Mouse (Mus musculus) spleen, adult 18-20 months (tissue): ENCODE measurements at regions not wholly inside any gene's neighbourhood (a gene's known extent, or its start where the extent isn't known, plus 50 kb on each side); places are given as distances from the start of the nearest gene placed in this dataset.

Experiments used
- DNase-seq, 2 experiments: peaks; one replicate each; pipeline ENCODE4 v3.0.0; 2022; ENCODE audit warnings: mixed read lengths in 2 of 2

DNA sequence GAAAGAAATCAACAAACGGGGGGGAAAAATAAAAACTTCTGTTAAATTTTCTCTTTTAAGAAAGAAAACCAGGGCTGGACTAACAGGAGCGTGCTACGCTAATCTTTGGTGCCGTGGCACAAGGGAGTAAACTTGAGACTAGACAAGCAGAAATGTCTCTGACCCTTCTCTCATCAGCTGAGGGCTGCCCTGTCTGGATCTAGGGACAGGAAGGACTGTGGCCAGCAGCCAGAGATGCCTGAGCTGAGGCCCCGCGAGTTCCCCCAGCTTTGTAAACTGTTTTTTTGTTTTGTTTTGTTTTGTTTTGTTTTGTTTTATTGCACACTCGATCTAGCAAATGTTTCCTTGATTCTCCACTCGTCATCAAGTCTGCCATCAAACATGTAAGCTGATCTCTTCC, 239.4 kb upstream of the Lrig3 start:
- DNase-seq: no peak

DNA sequence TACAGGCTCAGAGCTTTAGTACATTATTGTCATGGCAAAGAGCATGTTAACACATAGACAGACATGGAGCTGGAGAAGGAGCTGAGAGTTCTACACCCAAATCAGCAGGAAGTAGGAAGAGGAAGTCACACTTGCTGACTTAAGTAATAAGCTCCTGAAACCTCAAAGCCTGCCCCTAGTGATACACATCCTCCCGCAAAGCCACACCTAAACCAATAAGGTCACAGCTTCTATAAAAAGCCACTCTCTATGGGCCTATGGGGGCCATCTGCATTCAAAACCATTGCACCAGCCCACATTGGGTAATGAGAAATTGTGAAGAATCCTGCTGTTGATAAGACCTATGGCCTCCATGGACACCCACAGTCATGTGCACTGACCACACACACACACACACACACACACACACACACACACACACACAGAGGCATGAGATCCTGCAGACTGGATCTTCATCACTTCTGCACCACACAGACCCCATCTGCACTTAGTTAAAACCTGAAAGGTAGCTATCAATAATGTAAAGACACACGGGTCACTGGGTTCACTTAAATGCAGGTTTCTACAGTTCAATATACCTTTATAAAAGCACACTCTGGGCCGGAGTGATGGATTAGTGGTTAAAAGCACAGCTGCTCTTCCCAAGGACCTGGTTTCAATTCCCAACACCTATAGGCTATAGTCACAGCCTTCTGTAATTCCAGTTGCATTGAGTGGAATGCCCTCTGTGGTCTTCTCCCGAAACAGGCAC, 230.0 kb upstream of the Lrig3 start:
- DNase-seq: no peak

DNA sequence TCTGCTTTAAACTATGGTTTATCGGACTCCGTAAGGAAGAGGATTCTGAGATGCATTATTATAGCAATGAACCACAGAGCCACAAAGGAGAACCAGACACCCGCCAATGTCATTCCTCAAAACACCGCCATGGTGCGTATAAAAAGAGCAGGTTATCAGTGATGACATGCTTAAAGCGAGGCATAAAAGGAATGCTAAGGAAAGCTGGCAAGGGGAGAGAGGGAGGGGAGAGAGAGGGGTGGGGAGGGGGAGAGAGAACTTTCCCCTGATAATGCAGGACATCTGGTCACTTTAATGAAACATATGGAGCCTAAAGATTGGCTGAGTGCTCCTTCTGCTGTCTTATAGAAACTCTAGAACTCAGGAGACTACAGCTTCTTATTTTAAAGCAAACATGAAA, 222.8 kb upstream of the Lrig3 start:
- no peak for DNase-seq

DNA sequence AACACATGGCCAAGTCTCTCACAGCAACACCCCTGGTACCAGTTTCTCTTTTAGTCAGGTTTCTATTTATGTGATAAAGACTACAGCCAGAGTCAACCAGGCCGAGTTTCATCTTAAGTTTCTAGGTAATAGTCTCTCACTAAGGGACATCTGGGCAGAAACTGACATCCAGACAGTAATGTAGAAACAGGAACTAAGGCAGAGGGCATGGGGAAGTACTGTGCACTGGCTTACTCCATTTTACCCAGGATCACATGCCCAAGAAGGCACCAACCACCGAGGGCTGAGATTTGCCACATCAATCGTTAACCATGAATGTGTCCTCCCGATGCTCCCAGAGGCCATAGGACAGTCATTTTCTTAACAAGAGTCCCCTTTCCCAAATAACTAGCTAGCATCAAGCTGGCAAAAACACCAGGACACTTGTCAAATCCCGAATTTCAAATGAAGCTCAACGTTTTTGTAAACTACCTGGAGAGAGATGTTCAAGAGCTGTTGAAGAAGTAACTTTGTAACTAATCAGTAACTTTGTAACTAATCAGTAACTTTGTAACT, 216.9 kb upstream of the Lrig3 start:
- no peak for DNase-seq

DNA sequence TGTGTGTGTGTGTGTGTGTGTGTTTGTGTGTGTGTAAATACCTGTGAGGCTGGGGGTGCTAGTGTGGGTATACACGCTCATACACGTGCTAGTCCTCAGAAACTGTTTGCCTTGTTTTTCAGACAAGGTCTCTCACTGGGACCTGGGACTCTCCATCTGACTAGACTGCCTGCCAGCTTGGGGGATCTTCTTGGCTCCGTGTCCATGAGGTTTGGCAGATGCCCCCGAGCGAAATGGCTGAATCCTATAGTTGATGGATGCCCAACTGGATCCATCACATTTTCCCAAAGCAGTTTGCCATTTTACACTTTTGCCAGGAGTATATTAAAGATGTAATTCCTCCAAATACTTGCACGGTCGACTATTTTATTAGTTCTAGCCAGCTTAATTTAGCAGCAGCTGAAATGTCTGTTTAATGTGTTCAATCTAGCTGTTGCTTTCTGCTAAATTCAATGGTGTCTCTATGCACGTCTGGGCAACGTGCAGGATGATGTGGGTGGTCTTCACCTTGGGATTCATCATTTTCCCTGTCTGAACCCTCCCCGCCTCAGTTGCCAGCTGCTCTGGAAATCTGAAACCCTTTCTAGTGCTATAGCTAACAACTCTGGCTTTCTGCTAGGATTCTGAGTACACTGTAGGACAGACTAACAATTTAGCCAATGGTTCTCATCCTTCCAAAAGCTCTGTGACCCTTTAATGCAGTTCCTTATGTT, 213.3 kb upstream of the Lrig3 start:
- DNase-seq: no peak

DNA sequence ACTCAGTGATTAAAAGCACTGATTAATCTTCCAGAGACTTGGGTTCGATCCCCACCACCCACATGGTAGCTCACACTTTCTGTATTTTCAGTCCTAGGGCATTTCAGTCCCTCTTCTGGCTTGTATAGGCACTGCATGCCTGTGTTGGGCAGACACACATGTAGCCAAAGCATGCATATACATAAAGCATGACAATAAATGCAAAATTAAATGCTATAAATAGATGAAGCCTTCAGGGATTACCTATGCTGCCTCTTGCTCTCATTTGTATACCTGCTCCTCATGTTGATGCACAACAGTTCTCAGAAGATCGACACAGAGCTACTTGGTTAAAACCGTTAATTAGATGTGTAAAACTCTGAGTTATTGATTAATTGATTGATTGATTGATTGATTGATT, 206.8 kb upstream of the Lrig3 start:
- no peak for DNase-seq

DNA sequence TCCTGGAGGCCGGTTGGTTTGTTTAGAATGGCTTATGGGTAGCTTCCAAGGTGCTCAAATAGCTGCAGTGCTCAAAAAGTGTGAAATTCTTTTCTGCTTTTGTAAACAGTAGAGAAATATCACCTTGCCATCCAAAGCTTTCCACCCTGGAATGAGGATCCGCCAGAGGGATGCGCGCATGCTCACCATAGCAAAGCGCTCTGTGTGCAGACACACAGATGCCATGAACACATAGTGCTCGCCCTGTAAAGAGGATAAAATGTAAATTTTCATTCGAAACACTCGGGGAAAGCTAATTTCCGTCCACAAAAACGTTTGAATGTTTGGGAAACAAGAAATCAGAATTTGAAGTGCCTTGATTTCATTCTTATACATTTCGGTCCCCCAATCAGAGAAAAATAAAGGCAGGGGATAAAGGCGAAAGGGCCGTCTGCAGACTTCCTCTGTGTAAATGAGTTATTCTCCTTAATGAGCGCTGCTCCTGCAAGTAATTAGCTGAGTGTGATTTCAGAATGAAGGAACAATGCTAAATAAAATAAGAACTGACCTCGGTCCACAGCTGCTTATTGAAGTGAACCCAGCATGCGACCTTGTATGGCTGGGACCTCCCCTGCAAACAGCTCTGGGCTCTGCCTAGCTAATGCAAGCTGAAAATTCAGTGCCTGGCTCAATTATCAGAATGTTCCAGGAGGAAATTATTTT, 203.4 kb upstream of the Lrig3 start:
- no peak for DNase-seq

DNA sequence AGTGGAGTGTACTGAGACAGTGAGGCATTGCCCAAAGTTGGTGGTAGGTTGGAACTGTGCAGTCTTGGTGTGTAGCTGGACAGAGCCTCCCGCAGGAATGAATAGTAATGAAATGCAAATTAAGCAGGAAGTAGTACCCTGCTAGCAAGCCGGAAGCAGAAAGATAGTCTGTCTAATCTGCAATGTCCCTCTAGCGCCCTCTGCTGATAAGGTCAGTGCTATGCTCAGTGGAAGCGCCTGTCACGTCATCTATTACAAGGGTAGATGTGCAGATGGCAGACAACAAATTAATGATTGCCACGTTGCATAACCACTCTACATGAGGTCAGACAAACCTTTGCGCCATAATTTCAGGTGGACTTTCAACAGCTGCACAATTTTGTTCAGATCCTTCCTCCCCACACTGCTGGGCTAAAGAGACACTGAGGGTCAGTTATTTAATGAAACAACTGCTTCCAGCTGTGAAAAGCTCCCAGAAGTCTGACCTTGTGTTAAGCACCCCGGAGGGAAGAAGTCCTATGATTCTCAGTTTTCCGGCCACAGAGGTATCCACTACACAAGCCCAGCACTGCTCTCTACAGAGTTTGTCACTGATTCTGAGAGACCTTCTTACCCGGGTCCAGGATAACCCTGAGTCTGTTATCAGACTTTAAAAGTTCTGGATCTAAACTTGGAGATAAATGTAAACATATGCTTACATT, 201.4 kb upstream of the Lrig3 start:
- DNase-seq: no peak

DNA sequence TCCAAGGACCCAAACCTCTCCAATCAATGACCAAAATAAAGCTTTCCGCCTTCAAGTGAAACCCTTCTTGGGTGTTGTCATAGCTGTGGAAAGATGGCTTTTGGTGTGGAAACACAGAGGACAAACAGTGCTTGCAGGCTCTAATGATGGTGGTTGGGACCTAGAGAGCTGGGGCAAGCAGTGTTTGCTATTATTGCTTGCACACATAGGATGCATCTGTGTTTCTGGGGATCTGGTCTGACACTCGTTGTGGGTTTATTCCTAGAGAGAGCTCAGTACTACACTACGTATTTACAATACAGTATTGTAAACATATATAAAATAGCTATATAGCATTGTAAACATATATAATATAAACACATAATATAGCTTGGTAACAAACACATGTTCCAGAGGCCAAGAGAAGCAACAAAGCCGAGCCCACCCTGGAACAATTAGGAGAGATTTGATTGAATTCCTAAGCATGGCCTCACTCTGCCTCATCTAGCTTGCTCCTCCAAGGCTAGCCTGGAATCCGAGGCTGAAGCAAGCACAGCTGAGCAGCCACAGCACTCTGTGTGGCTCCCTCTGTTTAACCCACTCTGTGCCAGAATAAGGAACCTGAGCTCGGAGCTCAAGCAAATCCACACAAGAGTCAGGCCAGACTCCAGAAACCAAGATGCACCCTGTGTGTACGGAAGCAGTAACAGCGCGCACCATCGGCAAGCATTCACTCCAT, 200.7 kb upstream of the Lrig3 start:
- no peak for DNase-seq

DNA sequence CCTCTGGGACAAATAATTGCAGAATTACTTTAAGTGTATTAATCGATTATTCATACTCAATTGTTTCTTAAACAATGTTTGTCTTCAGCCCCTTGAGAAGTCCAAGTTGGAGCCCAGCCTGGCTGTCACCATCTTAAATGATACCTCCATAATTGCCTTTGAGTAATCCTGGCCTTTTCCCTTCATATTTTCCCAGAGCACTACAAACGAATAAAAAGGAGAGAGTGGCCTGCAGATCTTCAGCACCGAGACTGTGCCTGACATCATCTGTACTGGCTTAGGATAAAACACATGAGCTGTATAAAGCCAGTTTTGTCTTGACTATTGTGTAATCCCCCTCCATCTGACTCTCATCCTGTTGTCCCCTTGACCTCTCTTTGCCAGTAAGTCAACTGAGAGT, 197.7 kb upstream of the Lrig3 start:
- no peak for DNase-seq

DNA sequence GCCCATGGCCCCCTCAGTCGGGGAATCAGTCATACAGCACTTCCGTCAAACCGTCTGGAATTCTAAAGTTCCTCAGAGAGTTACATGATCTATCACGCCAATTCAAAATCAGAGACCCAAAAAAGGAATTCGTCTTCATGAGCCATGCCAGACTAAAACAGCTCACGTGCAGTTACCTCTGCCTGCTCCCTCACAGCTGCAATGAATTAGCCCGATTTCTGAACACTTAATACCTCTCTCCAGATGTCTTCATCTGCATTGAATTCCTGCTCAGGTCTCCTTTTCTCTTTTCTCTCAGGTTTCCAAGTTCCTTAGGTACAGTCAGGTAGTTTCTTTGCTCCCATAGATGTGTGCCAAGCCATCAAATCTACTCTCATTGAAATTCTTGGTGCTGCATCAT, 192.4 kb upstream of the Lrig3 start:
- no peak for DNase-seq

DNA sequence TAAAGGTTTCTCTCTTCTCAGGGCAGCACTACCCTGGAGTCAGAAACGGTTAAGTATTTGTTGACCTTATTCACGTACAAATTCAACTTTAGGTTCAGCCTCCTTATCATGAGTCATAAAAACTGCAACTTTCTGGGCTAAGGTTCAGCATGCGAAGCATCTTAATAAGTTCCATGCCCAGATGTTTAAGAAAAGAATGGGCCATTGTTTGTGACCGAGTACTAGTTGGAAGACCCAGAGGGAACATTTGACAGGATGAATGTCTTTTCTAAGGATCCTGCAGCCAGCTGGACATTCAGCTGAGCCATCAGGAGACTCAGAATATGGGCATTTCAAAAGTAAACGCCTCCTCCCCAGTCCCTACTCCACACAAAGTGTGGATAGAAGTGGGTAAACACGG, 183.5 kb upstream of the Lrig3 start:
- DNase-seq: no peak

DNA sequence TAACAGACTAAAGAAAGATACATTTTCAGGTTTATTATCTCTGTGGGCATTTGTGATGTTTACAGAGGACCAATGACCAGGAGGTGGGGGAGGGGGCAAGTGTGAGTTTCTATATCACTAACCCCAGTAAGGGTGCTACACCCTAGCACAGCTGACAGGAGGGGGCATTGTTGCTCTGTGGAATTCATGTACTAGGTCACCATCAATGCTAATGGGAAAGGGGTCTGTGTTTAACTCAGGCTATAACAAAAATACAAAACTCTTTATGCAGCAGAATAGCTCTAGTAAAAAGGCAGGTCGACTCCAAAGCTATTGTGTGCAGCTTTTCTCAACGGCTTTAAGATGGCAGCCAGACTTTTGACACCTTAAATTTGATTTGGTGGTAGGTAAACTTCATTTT, 181.1 kb upstream of the Lrig3 start:
- DNase-seq: no peak

DNA sequence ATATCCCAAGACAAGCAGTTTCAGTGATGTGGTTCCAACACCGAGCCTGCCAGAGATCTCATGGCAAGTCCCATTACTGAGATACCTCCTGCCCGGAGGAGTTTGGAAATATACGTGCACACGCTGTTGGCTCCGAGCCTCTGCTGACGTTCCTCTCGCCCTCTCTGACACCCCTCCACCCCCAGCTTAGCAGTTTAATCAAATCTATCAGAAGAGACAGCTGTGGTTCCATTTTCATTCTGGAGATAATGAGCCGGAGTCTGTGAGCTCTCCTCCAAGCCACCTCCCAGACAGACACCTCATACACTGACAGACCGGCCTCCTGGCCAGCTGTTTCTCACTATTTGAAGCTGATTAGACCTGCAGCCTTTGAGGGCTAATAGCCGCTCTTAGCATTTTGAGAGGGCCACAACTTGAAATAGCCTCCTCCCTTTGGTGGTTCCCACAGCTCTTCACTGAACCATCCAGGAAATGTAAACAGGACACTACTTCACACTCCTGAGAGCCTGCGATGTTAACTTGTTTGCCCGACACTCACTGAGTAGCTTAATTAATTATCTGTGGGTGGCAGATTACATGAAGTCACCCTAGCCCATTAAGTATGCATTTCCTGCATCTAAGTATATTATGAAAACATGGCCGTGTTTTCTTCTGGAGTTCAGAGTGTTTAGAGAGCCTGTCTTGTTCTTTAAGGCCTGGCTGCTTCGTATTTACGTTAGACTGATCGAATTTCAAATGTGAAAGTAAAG, 180.3 kb upstream of the Lrig3 start:
- no peak for DNase-seq

DNA sequence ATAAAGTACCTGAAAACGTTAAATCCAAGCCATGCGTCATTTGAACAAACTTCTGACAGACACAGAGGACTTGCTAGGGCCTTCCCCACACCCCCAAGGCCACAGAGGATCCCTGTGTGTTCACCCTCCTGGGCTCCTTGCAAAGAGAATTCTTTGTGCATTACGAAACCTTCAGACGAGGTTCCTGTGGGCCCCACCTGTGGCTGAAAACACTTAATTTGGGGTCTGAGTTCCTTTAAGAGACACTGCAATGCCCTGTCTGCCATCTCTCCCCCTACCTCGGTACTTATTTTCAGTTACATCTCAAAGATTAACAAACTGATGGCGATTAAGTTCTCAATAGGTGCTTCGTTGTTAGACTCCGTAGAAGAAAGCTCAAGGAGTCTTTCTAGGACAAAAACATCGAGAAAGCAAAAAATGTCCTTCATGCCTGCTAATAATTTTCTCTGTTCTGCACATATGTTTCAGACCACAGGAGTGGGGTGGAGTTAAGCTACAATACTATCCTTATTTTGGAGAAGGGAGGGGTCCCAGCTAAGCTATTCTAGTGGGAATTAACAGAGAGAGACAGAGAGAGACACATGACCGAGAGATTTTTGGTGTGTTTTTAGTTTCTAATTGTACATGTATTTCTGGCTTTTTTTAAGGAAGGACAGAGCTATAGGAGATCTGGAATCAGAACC, 179.6 kb upstream of the Lrig3 start:
- DNase-seq: no peak

DNA sequence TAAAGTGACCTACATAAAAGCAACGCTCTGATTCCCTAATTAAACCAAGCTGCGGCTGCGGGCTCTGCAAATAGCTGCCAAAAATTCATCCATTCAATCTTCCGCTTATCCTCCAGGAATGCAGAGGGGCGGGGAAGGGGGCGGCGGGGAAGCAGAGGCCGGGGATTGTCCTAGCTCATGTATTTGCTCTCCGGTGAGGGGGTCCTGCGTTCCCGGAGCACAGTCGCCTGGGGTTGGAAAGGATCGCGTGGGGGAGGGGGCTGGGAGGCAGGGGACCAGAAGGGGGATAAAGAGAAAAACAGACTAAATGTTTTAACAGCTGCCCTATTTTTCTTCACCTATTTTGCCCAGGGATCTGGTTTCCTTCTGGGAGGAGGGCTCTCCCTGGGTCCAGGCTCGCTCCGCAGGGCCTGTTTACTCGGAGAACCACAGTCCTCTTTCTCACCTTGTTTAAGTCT, 179.1 kb upstream of the Lrig3 start:
- no peak for DNase-seq

DNA sequence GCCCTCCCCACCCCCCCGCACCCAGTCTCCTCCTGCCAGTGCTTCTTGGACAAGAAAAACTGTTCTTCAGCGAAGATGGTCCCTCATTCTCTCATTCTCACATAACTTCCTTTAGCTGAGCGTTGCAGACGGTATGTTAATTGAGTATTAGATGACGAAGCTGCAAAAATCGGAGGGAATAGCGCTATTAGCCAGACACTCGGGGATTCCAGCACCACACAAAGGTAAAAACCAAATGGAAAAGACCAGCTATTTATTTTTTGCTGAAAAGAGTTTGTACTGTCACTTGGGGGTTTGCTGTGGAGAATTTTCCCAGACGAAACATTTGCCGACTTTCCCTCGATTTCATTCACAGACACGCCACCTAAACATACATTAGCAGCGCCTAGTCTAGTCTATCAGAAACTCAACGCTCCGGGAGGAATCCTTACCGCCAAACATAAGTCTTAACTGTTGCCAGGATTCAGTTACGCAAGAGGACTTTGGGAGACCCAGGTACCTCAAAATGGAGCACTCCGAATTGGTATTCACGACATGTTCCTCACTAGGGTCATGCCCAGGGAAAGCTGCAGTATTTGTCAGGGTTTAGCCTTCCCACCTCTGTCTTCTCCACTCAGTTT, 178.4 kb upstream of the Lrig3 start:
- no peak for DNase-seq

DNA sequence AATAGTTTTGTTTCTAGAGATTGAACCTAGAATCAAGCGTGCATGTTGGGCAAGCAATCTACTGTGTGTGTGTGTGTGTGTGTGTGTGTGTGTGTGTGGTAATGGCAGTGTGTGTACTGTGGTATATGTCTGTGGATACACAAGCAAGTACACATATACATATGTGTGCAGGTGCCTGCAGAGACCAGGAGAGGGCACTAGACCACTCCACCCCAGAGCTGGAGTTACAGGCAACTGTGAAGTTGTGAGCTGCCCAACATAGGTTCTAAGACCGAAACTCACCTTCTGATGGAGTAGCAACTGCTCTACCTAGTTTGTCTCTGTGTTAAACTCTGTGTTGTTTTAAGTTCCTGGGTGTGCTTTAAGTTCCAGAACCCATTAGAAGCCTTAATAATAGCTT, 177.7 kb upstream of the Lrig3 start:
- DNase-seq: no peak

DNA sequence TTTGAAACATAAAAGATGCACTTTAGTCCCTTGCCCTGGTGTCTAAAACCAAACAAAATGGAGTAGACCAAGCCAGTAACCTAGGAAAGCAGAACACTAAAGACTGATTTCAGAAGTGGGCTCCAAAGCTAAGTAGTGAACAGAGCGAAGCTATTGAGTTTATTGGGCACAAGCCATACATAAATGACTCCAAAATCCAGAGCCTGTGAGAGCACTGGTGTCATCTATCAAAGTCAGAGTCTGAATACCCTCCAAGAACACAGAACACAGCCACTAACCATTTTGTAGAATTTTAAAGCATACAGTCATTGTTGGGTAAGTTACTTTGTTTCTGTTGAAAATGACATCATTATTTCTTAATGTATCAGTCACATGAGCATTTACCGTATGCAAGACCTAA, 175.0 kb upstream of the Lrig3 start:
- DNase-seq: no peak

DNA sequence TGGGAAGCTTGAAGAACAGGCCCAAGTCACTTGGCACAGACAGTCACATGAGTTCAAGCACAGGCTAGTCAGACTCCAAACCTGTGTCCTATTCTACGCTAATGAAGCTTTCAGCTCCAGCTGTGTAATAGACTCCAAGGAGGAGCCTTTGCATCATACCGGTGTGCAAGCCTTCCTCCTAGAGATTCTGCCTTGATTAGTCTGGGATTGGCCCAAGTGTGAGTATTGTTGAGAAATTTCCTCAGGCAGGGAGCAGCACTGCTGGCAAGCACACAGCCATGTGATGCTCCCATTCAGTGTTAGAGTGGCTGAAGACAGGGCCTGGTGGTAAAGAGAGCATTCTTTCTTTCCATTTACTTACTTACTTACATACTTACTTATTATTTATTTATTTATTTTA, 171.5 kb upstream of the Lrig3 start:
- DNase-seq: no peak

DNA sequence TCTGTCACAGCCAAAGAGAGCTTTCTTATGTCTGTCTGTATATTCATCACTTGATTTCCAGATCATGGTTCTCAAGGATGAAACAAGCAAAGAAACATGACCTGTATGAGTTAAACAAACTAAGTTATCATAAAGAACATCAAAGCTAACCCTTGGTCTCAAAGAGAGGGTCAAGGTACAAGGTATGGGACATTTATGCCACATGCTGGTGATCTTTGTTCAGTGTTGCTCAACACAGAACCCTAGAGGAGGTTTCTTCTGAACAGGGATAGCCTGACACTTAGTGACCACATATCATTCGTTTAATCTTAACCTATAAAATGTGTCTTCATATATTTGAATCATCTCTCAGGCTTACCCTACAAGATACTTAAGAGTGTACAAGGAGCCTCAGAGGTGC, 170.6 kb upstream of the Lrig3 start:
- no peak for DNase-seq
